Mouse (Mus musculus) embryonic facial prominence, embryonic 10.5 days (tissue): ENCODE data around the gene Zdbf2. TPM values are rescaled to one million over a fixed set of nuclear protein-coding genes. Genes with fewer than 3 reads are reported as not detected.
A peak's percentile ranks its signal among the peaks of the same experiment; 100 is the strongest.

Experiments used
- DNase-seq: peaks from one replicate; pipeline ENCODE4 v3.0.0-alpha.2; 2017; ENCODE audit warnings: low spot score
- H3K27ac ChIP-seq: fragments of 300-500 bp; sonication (generic); replicated peaks from 2 replicates; pipeline ENCODE4 v1.5.1; 2016; ENCODE audit warnings: mild to moderate bottlenecking
- H3K27me3 ChIP-seq: fragments of 300-500 bp; sonication (generic); replicated peaks from 2 replicates; pipeline ENCODE4 v1.6.1; 2016; ENCODE audit warnings: low read depth, mild to moderate bottlenecking; ENCODE audit not compliant: poor library complexity, severe bottlenecking
- H3K36me3 ChIP-seq: fragments of 300-500 bp; sonication (generic); replicated peaks from 2 replicates; pipeline ENCODE4 v1.6.1; 2016; ENCODE audit warnings: mild to moderate bottlenecking, moderate library complexity
- H3K4me1 ChIP-seq: fragments of 300-500 bp; sonication (generic); 2 replicates; pipeline ENCODE4 v1.6.1; 2016
- H3K4me3 ChIP-seq: fragments of 300-500 bp; sonication (generic); 2 replicates; pipeline ENCODE4 v1.5.1; 2016; ENCODE audit warnings: mild to moderate bottlenecking, moderate library complexity
- H3K9me3 ChIP-seq: fragments of 300-500 bp; sonication (generic); 2 replicates; pipeline ENCODE4 v1.6.1; 2016; ENCODE audit warnings: mild to moderate bottlenecking
- WGBS: fragments of 180-500 bp; shearing (Covaris S2); methylation state at CpG from one replicate; pipeline ENCODE4 v1.1.7; 2016; 5-methylcytosine and 5-hydroxymethylcytosine counted together
- polyA plus RNA-seq: library from polyadenylated mRNA; unstranded; fragments of >200 nt; fragmentation: Nextera tagmentation; extraction: Ambion mirVana; gene quantifications from 2 replicates; pipeline ENCODE4 v1.2.1, GENCODE M21; 2016

The Zdbf2 gene
- polyA plus RNA-seq, 1 experiment from 2014 or later: 18.8 TPM

DNA sequence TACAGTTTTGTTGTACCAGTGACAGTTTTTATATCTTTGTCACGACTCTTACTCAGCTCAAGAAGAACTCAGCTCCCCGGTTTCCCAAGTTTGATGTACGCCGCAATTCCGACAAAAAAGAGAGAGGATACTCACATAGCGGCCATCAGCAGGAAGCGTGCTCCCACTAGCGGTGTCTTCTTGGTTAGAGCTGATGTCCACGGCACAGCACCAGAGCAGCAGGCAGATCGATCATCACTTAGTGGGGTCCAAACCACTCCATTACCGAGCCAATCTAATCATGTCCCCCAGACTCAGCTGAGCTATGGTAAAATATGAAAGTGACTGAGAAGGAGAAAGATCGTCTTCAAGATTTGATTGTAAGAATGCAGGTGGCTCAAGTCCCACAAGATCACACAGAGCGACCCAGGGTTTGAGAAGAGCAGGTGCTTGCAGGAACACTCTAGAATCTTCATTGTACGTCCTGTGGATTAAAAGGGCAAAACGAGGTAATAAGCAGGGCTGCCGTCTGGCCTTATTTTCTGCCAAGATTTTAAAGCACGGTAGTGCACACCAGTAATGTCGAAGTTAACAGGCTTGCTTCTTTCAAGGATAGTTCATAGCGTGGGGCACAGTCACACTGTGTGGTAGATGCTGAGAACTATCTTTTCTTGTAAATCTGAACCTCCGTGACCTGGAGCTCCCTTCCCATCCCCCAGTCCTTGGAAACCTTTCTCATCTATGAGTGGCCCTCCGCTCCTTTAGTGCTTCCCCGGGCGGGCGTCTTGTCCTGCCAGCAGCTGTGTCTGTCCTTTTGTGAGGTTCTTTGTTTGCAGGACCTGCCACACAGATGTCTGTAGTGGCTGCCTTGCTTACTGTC is 20.5 kb upstream of the Zdbf2 start:
- WGBS: 29% methylated on average over 24 of the region's 24 CpGs
- DNase-seq: peak; percentile 61
- no peaks in the 10 kb centered on the region for H3K36me3 ChIP-seq
- no peaks in the 10 kb centered on the region for H3K9me3 ChIP-seq
- H3K27me3 ChIP-seq: peaks cover 98% of the 10 kb centered on the region
- H3K4me3 ChIP-seq: peak overlapping the region; percentile 13; the same call in 1 of the 2 replicates
- peaks cover 50% of the 10 kb centered on the region for H3K4me1 ChIP-seq
- H3K27ac ChIP-seq: peak overlapping the region; percentile 73

GRCm38 (mm10) chr1:63253291-63253690 is 19.8 kb upstream of the Zdbf2 start:
- Histone ChIP-seq H3K27ac (peak overlapping the region; percentile 73), H3K4me3 (peak overlapping the region; percentile 13; the same call in 1 of the 2 replicates), H3K36me3 (no peaks in the 10 kb centered on the region), H3K4me1 (peaks cover 43% of the 10 kb centered on the region), H3K9me3 (no peaks in the 10 kb centered on the region), H3K27me3 (peaks cover 98% of the 10 kb centered on the region)
- peak; percentile 20 for DNase-seq
- 29% methylated on average over 5 of the region's 5 CpGs for WGBS

- WGBS: 23% methylated on average over 4 of the region's 4 CpGs
- H3K27ac ChIP-seq: no peak overlapping the region
- H3K4me3 ChIP-seq: no peak overlapping the region
- DNase-seq: no peak
- no peaks in the 10 kb centered on the region for H3K36me3 ChIP-seq
- H3K27me3 ChIP-seq: peaks cover 98% of the 10 kb centered on the region
- peaks cover 34% of the 10 kb centered on the region for H3K4me1 ChIP-seq
- no peaks in the 10 kb centered on the region for H3K9me3 ChIP-seq
These were observed 18.0 kb upstream of the Zdbf2 start for GRCm38 (mm10) chr1:63255101-63255500.

GRCm38 (mm10) chr1:63256083-63256482 is 17.0 kb upstream of the Zdbf2 start:
- peak; percentile 25 for DNase-seq
- H3K27ac ChIP-seq: no peak overlapping the region; the same call in 1 of the 2 replicates
- H3K4me1 ChIP-seq: peaks cover 34% of the 10 kb centered on the region
- no peaks in the 10 kb centered on the region for H3K9me3 ChIP-seq
- H3K4me3 ChIP-seq: no peak overlapping the region
- H3K36me3 ChIP-seq: no peaks in the 10 kb centered on the region
- peaks cover 96% of the 10 kb centered on the region for H3K27me3 ChIP-seq
- WGBS: 20% methylated on average over 5 of the region's 5 CpGs

GRCm38 (mm10) chr1:63258501-63258900 is 14.6 kb upstream of the Zdbf2 start:
- Histone ChIP-seq H3K27me3 (peaks cover 96% of the 10 kb centered on the region), H3K4me1 (peaks cover 22% of the 10 kb centered on the region), H3K36me3 (no peaks in the 10 kb centered on the region), H3K9me3 (no peaks in the 10 kb centered on the region), H3K27ac (no peak overlapping the region), H3K4me3 (no peak overlapping the region)
- WGBS: 41% methylated on average over 2 of the region's 2 CpGs
- peak; percentile 20 for DNase-seq

GRCm38 (mm10) chr1:63259271-63259830 is 13.7 kb upstream of the Zdbf2 start:
- H3K27ac ChIP-seq: no peak overlapping the region
- H3K4me1 ChIP-seq: peaks cover 22% of the 10 kb centered on the region
- no peaks in the 10 kb centered on the region for H3K9me3 ChIP-seq
- H3K27me3 ChIP-seq: peaks cover 98% of the 10 kb centered on the region
- H3K4me3 ChIP-seq: no peak overlapping the region
- no peaks in the 10 kb centered on the region for H3K36me3 ChIP-seq
- DNase-seq: no peak
- 45% methylated on average over 11 of the region's 11 CpGs for WGBS

- no peaks in the 10 kb centered on the region for H3K9me3 ChIP-seq
- no peak overlapping the region for H3K27ac ChIP-seq
- H3K4me1 ChIP-seq: peaks cover 18% of the 10 kb centered on the region
- H3K4me3 ChIP-seq: no peak overlapping the region
- no peaks in the 10 kb centered on the region for H3K36me3 ChIP-seq
- WGBS: 49% methylated on average over 17 of the region's 17 CpGs
- DNase-seq: peak; percentile 25
- H3K27me3 ChIP-seq: peaks cover 98% of the 10 kb centered on the region
These were observed 12.9 kb upstream of the Zdbf2 start for GRCm38 (mm10) chr1:63259916-63260741.

DNA sequence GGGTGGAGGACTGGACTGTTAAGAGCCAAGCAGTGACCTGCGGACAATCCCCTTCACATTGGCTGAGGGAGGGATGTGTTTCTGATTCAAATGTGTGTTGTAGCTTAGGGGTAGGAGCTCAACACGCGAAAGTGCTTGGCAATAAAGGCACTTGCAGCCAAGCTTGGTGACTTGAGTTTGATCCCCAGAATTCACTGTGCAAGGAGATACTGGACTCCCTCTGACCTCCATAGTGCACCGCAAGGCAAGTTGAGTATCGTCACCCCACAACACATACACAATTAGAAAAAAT is 12.4 kb upstream of the Zdbf2 start:
- H3K36me3 ChIP-seq: no peaks in the 10 kb centered on the region
- WGBS: 39% methylated on average over 5 of the region's 5 CpGs
- DNase-seq: peak; percentile 36
- no peak overlapping the region for H3K27ac ChIP-seq
- H3K9me3 ChIP-seq: no peaks in the 10 kb centered on the region
- H3K4me1 ChIP-seq: peaks cover 12% of the 10 kb centered on the region
- H3K27me3 ChIP-seq: peaks cover 98% of the 10 kb centered on the region
- H3K4me3 ChIP-seq: no peak overlapping the region

DNA sequence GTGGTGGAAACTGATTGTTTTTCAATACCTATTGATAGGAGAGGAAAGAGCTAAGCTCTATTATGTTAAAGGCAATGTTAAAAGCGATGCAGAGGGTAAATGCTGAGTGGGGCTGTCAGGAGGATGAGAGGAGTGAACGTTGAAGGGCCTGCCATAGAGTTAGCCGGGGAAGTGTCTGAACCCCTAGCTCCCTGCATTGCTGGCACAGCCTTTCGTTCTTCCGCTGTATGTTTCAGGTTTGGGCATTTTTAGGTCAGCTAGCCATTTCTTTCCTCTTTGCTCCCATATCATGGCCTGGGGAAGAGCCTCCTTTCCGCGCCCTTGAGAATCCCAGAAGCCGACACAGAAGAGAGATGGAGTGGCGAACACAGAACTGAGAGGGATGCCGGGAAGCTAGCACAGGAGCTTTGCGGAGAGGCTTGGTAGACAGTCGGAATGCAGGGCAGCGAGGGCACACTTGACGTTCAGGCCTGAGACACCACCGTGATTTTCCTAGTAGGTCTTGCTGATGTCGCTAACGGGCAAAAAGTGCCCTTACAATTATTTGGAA is 11.9 kb upstream of the Zdbf2 start:
- Histone ChIP-seq H3K27me3 (peaks cover 98% of the 10 kb centered on the region), H3K4me3 (no peak overlapping the region), H3K9me3 (no peaks in the 10 kb centered on the region), H3K4me1 (peaks cover 8% of the 10 kb centered on the region), H3K27ac (no peak overlapping the region), H3K36me3 (no peaks in the 10 kb centered on the region)
- 49% methylated on average over 17 of the region's 17 CpGs for whole genome bisulfite sequencing
- DNase-seq: peak; percentile 41

GRCm38 (mm10) chr1:63263671-63264070 is 9.4 kb upstream of the Zdbf2 start:
- no peak overlapping the region for H3K27ac ChIP-seq
- H3K9me3 ChIP-seq: no peaks in the 10 kb centered on the region
- peaks cover 98% of the 10 kb centered on the region for H3K27me3 ChIP-seq
- peak; percentile 38 for DNase-seq
- no peaks in the 10 kb centered on the region for H3K36me3 ChIP-seq
- no peak overlapping the region for H3K4me3 ChIP-seq
- whole genome bisulfite sequencing: 41% methylated on average over 11 of the region's 11 CpGs
- no peaks in the 10 kb centered on the region for H3K4me1 ChIP-seq

DNA sequence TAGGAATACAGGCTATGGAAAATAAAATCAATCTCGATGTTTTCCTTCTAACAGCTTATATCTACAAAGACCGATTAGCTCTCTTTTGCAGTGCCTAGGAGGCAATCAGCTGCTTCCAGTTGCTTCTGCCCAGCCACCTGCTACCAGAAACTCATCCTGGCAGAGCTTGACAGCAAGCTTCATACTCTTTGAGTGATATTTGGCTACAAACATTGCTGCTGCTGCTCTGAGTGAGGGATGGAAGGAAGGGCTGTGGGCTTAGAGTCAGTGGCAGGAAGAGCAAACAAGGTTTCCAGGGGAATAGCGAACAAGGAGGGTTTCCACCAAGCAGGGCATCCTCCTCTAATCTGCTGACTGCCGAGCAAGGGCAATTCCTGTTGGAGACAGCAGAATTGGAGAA is 7.6 kb upstream of the Zdbf2 start:
- Histone ChIP-seq H3K36me3 (no peaks in the 10 kb centered on the region), H3K27me3 (peaks cover 100% of the 10 kb centered on the region), H3K4me3 (no peak overlapping the region), H3K4me1 (no peaks in the 10 kb centered on the region), H3K27ac (no peak overlapping the region), H3K9me3 (no peaks in the 10 kb centered on the region)
- no peak for DNase-seq
- WGBS: 40% methylated on average over 4 of the region's 4 CpGs

GRCm38 (mm10) chr1:63266121-63266520 is 6.9 kb upstream of the Zdbf2 start:
- H3K27ac ChIP-seq: no peak overlapping the region
- H3K27me3 ChIP-seq: peaks cover 100% of the 10 kb centered on the region
- DNase-seq: peak; percentile 40
- H3K4me1 ChIP-seq: no peaks in the 10 kb centered on the region
- H3K36me3 ChIP-seq: no peaks in the 10 kb centered on the region
- no peaks in the 10 kb centered on the region for H3K9me3 ChIP-seq
- WGBS: 38% methylated on average over 12 of the region's 12 CpGs
- no peak overlapping the region for H3K4me3 ChIP-seq
